Comparison of ENCODE assay signal across 17 mouse cellular contexts in the genomic region with DNA sequence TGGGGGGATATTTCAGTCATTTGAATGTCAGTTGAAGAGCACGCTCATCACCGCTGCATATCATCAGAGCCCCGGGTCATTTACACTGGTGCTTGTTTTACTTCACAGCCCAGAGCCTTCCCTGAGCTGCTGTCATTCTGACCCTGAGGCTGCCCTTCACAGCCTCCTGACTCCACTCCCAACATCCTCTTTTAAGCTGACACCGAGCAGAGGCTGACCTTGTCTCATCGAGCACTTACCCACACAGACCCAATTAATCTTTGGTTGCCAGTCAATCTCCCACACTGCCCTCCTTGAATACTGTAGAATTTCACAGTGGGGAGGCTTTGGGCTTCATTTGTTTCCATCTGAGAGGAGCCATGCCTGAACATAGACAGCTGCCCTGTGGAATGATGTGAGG.
DNase-seq lines count a peak whose midpoint lies in the region; ATAC-seq lines count a peak whose summit lies in the region.
"Had no signal": no experiment of that assay in that cellular context is flagged by ENCODE, and none has a peak within 500 bp of the region (broad histone marks: within the 10 kb centered on the region; RNA-seq: fewer than 3 reads in every experiment).

No protein-coding gene starts in this region.

- no peak overlapping the region for H3K9ac ChIP-seq in kidney, embryonic 16.5 days (replicated peaks; ENCODE audit: low read length)
- H3K9ac ChIP-seq: forebrain, embryonic 13.5 days; forebrain, postnatal 0 days; heart, embryonic 12.5 days; hindbrain, embryonic 12.5 days had no signal

- peaks cover 5% of the 10 kb centered on the region; the same call in 1 of the 2 replicates for H3K4me1 ChIP-seq in heart, embryonic 10.5 days
- H3K4me1 ChIP-seq in kidney, embryonic 16.5 days (ENCODE audit: insufficient read depth, low read length): no peaks in the 10 kb centered on the region
- H3K4me1 ChIP-seq: forebrain, embryonic 13.5 days; hindbrain, embryonic 12.5 days had no signal

- intact Hi-C loops in heart, postnatal 36 days (cut with DNase I): no loop called here

- ATAC-seq in kidney, embryonic 16.5 days (ENCODE audit: low FRiP score, low TSS enrichment): peak; percentile 94
- ATAC-seq: forebrain, embryonic 13.5 days; forebrain, postnatal 0 days; hindbrain, postnatal 0 days had no signal

- H3K36me3 ChIP-seq in heart, embryonic 10.5 days: no peaks in the 10 kb centered on the region
- no peaks in the 10 kb centered on the region for H3K36me3 ChIP-seq in kidney, embryonic 16.5 days (ENCODE audit: insufficient read depth, low read length)
- H3K36me3 ChIP-seq: heart, embryonic 12.5 days; hindbrain, embryonic 12.5 days had no signal

- H3K27me3 ChIP-seq in heart, embryonic 10.5 days (ENCODE audit: insufficient read depth, poor library complexity, severe bottlenecking): no peaks in the 10 kb centered on the region
- no peaks in the 10 kb centered on the region for H3K27me3 ChIP-seq in kidney, embryonic 16.5 days (ENCODE audit: insufficient read depth, low read length)
- H3K27me3 ChIP-seq: forebrain, embryonic 13.5 days; heart, embryonic 12.5 days; hindbrain, embryonic 12.5 days had no signal

- no peak overlapping the region for H3K4me2 ChIP-seq in kidney, embryonic 16.5 days (replicated peaks; ENCODE audit: low read depth, low read length)
- H3K4me2 ChIP-seq: forebrain, embryonic 13.5 days; heart, embryonic 12.5 days; hindbrain, embryonic 12.5 days had no signal

- WGBS in heart, embryonic 10.5 days: 49% methylated on average over 5 of the region's 5 CpGs
- 32% methylated on average over 5 of the region's 5 CpGs for WGBS in kidney, embryonic 16.5 days

- H3K27ac ChIP-seq in heart, embryonic 10.5 days: 0 out of 2 replicates have a peak overlapping the region, but pooled peaks have one; percentile 4
- H3K27ac ChIP-seq in kidney, embryonic 16.5 days (ENCODE audit: low read length): no peak overlapping the region
- H3K27ac ChIP-seq: forebrain, embryonic 13.5 days; heart, adult 2 months; hindbrain, embryonic 12.5 days; hindbrain, postnatal 0 days had no signal

- H3K4me3 ChIP-seq in heart, embryonic 10.5 days: no peak overlapping the region
- no peak overlapping the region for H3K4me3 ChIP-seq in kidney, embryonic 16.5 days (ENCODE audit: low read length)
- H3K4me3 ChIP-seq: forebrain, embryonic 13.5 days; heart, adult 2 months; heart, embryonic 12.5 days; hindbrain, embryonic 12.5 days had no signal

- H3K9me3 ChIP-seq in heart, embryonic 10.5 days: no peaks in the 10 kb centered on the region
- no peaks in the 10 kb centered on the region for H3K9me3 ChIP-seq in kidney, embryonic 16.5 days (ENCODE audit: low read length)
- H3K9me3 ChIP-seq: forebrain, embryonic 13.5 days; heart, embryonic 12.5 days; hindbrain, embryonic 12.5 days had no signal

- peak; percentile 3 for DNase-seq in adrenal gland, postnatal 14 days
- no peak for DNase-seq in adrenal gland, adult (ENCODE audit: inconsistent age in 2 of 2, low spot score in 1 of 2)
- no peak for DNase-seq in heart, embryonic 10.5 days (ENCODE audit: low spot score)
- no peak for DNase-seq in heart, postnatal 36 days
- DNase-seq in kidney, adult 9 months: no peak
- no peak for DNase-seq in left cerebral cortex, adult 9 months (ENCODE audit: low spot score in 2 of 2)
- DNase-seq: cerebellum, adult 11-12 months; cerebellum, adult 9-10 months; cerebellum, postnatal 25 days; forebrain, postnatal 0 days; gastrocnemius, postnatal 14 days; heart, adult 2 months had no signal
